Mouse (Mus musculus) small intestine, adult 2 months (tissue): ENCODE measurements around the gene Tmem218.

ENCODE experiments used
- CTCF ChIP-seq: fragments of 200-500 bp; IDR thresholded peaks from 2 replicates; pipeline ENCODE4 v1.5.1; 2012; ENCODE audit warnings: low read depth, mild to moderate bottlenecking, control low read depth, inconsistent platforms, low read length, moderate library complexity, mixed read lengths; ENCODE audit not compliant: insufficient replicate concordance, insufficient read length; ENCODE audit errors: extremely low read depth
- POLR2A ChIP-seq: fragments of 200-500 bp; IDR thresholded peaks from 2 replicates; pipeline ENCODE4 v1.6.1; 2012; ENCODE audit warnings: low read depth, mild to moderate bottlenecking, control low read depth, inconsistent platforms, low read length, moderate library complexity

GRCm38 (mm10) chr9:37266622-37267021 lies 58.6 kb downstream of the Tmem218 start:
- TF ChIP-seq CTCF = no peak
- TF ChIP-seq POLR2A = no peak
